Mouse (Mus musculus): ENCODE data around the gene Chst11. TPM values are rescaled to one million over a fixed set of nuclear protein-coding genes. Genes with fewer than 3 reads are reported as not detected.

The Chst11 gene
- polyA plus RNA-seq, 1 experiment from 2014 or later: 5.2 TPM

DNA sequence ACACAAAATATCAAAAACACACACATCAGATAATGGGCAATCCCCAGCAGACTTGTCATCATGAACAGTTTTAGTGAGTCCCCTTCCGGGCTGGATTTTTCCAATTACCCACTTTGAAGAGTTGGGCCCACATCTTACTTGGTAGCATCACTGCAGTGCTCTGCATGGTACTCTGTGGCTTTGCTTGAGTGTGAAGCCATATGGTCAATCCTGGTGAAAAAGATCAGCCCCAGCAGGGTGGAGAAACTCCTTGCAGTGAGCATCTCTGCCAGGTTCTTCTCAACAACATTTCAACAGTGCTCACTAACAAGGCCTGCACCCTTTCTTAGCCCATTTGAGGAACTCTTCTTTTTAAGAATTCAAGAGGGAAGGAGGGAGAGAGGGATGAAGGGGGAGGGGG lies 150.7 kb downstream of the Chst11 start:
- Histone ChIP-seq H3K27ac (ENCODE audit: low read depth, low read length) (no peak overlapping the region), H3K9me3 (ENCODE audit: control insufficient read depth, low read length) (no peaks in the 10 kb centered on the region), H3K4me1 (ENCODE audit: control insufficient read depth, insufficient read depth, low read length) (peaks cover 18% of the 10 kb centered on the region), H3K9ac (replicated peaks; ENCODE audit: low read depth, low read length) (no peak overlapping the region), H3K36me3 (ENCODE audit: control insufficient read depth, insufficient read depth, low read length) (no peaks in the 10 kb centered on the region), H3K27me3 (ENCODE audit: control insufficient read depth, insufficient read depth, low read length) (no peaks in the 10 kb centered on the region), H3K4me2 (ENCODE audit: low read depth, low read length) (no peak overlapping the region), H3K4me3 (ENCODE audit: low read depth, low read length) (no peak overlapping the region)
- no peak for ATAC-seq (ENCODE audit: low read depth)
- 80% methylated on average over 1 of the region's 1 CpGs for WGBS

DNA sequence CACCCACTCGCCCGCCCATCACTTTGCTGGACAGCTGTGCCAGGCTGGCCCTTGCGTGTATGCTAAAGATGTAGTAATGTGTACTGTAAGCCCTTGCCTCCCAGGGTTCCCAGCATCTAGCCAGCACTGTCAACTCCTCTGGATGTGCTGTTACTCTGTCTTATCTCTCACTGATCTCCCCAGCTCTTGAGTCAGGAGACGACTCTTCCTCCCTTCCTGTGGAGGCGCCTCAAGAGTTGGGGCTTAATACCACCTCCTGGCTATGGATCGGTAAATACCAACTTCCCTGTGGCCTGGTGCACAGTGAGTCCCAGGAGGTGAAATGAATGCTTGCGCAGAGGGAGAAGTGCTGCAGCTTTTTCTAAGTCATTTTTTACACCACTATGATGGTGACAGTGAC lies 151.8 kb downstream of the Chst11 start:
- H3K4me3 ChIP-seq (ENCODE audit: low read depth, low read length): no peak overlapping the region
- H3K27me3 ChIP-seq (ENCODE audit: control insufficient read depth, insufficient read depth, low read length): no peaks in the 10 kb centered on the region
- ATAC-seq (ENCODE audit: low read depth): no peak
- H3K27ac ChIP-seq (ENCODE audit: low read depth, low read length): no peak overlapping the region
- no peak overlapping the region for H3K9ac ChIP-seq (replicated peaks; ENCODE audit: low read depth, low read length)
- H3K4me1 ChIP-seq (ENCODE audit: control insufficient read depth, insufficient read depth, low read length): peaks cover 18% of the 10 kb centered on the region
- H3K36me3 ChIP-seq (ENCODE audit: control insufficient read depth, insufficient read depth, low read length): no peaks in the 10 kb centered on the region
- no peak overlapping the region for H3K4me2 ChIP-seq (ENCODE audit: low read depth, low read length)
- H3K9me3 ChIP-seq (ENCODE audit: control insufficient read depth, low read length): no peaks in the 10 kb centered on the region
- WGBS: 80% methylated on average over 7 of the region's 7 CpGs

DNA sequence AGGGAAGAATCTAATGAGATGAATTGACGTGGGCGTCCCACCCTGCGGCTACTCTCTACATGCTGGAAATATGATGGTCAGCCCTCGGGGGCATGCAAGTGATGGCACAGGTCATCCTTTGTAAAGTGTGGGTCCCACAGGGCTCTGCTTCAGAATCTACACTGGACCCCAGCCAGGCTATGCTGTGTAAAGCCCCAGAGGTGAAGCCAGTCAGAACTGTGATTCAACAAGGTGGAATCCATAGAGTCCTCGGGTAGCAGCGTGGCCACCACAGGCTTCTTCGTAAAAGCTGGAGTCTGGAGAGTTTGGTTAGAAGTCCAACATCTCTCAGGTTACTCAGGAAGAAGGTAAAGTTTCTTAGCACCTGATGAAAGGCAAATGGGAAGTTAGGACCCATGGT lies 154.0 kb downstream of the Chst11 start:
- H3K27me3 ChIP-seq (ENCODE audit: control insufficient read depth, insufficient read depth, low read length): no peaks in the 10 kb centered on the region
- no peak overlapping the region for H3K9ac ChIP-seq (replicated peaks; ENCODE audit: low read depth, low read length)
- H3K4me2 ChIP-seq (ENCODE audit: low read depth, low read length): no peak overlapping the region
- H3K4me3 ChIP-seq (ENCODE audit: low read depth, low read length): no peak overlapping the region
- 93% methylated on average over 7 of the region's 7 CpGs for WGBS
- no peaks in the 10 kb centered on the region for H3K36me3 ChIP-seq (ENCODE audit: control insufficient read depth, insufficient read depth, low read length)
- ATAC-seq (ENCODE audit: low read depth): no peak
- no peak overlapping the region for H3K27ac ChIP-seq (ENCODE audit: low read depth, low read length)
- H3K9me3 ChIP-seq (ENCODE audit: control insufficient read depth, low read length): no peaks in the 10 kb centered on the region
- peaks cover 11% of the 10 kb centered on the region for H3K4me1 ChIP-seq (ENCODE audit: control insufficient read depth, insufficient read depth, low read length)

DNA sequence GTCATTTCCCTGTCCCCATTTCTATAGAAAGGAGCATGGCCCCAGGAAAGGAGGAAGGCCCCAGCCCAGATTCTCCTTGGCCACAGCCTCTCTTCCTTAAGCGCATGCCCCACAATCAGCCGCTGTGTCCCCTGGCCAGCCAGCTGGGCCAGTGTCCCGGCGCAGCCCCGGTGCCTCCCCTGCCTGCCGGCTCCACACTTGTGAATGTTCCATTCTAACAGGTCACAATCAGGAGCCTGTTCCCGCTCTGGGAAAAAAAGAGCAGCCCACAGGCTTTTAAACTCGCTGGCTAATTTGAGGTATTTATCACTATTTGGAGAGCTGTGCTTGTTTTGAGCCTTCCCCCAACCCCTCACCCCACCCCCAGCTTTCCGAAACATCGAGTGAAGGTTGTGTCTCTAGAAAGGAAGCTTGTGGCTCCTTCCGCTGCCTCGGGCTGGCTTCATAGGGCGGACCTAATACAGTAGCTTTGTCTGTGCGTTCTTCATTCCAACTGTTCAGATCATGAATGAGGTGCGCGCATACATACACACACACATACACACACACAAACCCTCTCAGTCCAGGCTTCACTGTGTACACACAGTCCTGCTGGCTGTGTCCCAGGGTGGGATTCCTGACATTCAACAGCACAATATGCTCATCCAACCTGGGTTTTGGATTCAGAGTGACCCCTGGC lies 155.1 kb downstream of the Chst11 start:
- Histone ChIP-seq H3K36me3 (ENCODE audit: control insufficient read depth, insufficient read depth, low read length) (no peaks in the 10 kb centered on the region), H3K4me3 (ENCODE audit: low read depth, low read length) (no peak overlapping the region), H3K4me1 (ENCODE audit: control insufficient read depth, insufficient read depth, low read length) (no peaks in the 10 kb centered on the region), H3K27ac (ENCODE audit: low read depth, low read length) (peak overlapping the region; percentile 12; the same call in 1 of the 2 replicates), H3K4me2 (ENCODE audit: low read depth, low read length) (no peak overlapping the region), H3K9ac (replicated peaks; ENCODE audit: low read depth, low read length) (no peak overlapping the region), H3K9me3 (ENCODE audit: control insufficient read depth, low read length) (no peaks in the 10 kb centered on the region), H3K27me3 (ENCODE audit: control insufficient read depth, insufficient read depth, low read length) (no peaks in the 10 kb centered on the region)
- 44% methylated on average over 16 of the region's 16 CpGs for WGBS
- ATAC-seq (ENCODE audit: low read depth): peak; percentile 55; the same call in 1 of the 2 replicates

DNA sequence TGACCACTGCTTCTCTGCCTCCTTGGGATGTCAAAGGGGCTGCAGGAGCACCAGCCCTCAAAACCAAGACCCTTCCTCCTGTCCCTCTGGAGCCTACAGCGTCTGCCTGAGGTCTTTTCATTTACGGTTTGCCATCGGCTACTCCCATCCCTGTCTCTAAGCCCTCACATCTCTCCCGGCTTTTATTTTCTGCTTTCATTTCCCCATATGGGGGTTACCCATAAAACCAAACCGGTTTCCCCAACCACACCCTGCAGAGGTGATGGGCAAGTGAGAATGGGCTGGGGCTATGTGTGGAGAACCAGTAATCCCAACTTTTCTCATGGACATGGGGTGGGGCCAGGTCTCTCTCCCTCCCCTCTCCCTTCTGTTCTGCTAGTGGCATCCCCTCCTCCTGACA lies 156.1 kb downstream of the Chst11 start:
- Histone ChIP-seq H3K9me3 (ENCODE audit: control insufficient read depth, low read length) (no peaks in the 10 kb centered on the region), H3K9ac (replicated peaks; ENCODE audit: low read depth, low read length) (no peak overlapping the region), H3K27ac (ENCODE audit: low read depth, low read length) (no peak overlapping the region), H3K4me1 (ENCODE audit: control insufficient read depth, insufficient read depth, low read length) (no peaks in the 10 kb centered on the region), H3K4me3 (ENCODE audit: low read depth, low read length) (no peak overlapping the region), H3K27me3 (ENCODE audit: control insufficient read depth, insufficient read depth, low read length) (no peaks in the 10 kb centered on the region), H3K36me3 (ENCODE audit: control insufficient read depth, insufficient read depth, low read length) (no peaks in the 10 kb centered on the region), H3K4me2 (ENCODE audit: low read depth, low read length) (no peak overlapping the region)
- WGBS: 88% methylated on average over 5 of the region's 5 CpGs
- ATAC-seq (ENCODE audit: low read depth): no peak

DNA sequence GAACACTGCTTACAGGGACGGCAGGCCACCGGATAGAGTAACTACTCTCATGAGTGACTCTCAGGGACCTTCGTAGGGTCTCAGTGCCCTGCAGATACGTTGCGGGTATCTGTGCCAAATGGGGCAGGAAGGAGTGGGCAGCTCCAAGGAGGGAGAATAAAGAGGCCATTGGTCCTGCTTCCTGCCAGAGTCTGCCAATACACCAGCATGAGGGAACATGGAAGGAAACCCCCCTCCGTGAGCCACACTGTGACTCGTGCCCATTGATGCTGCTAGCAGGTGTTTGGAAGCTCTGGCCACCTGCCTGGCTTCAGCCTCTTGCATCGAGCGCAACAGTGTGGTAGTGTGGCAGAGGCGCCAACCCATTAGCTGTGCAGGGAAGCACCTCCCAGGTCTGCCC lies 157.8 kb downstream of the Chst11 start:
- Histone ChIP-seq H3K36me3 (ENCODE audit: control insufficient read depth, insufficient read depth, low read length) (no peaks in the 10 kb centered on the region), H3K4me3 (ENCODE audit: low read depth, low read length) (no peak overlapping the region), H3K4me1 (ENCODE audit: control insufficient read depth, insufficient read depth, low read length) (no peaks in the 10 kb centered on the region), H3K27me3 (ENCODE audit: control insufficient read depth, insufficient read depth, low read length) (no peaks in the 10 kb centered on the region), H3K27ac (ENCODE audit: low read depth, low read length) (no peak overlapping the region), H3K9me3 (ENCODE audit: control insufficient read depth, low read length) (no peaks in the 10 kb centered on the region), H3K9ac (replicated peaks; ENCODE audit: low read depth, low read length) (no peak overlapping the region), H3K4me2 (ENCODE audit: low read depth, low read length) (no peak overlapping the region)
- no peak for ATAC-seq (ENCODE audit: low read depth)
- WGBS: 88% methylated on average over 10 of the region's 10 CpGs

DNA sequence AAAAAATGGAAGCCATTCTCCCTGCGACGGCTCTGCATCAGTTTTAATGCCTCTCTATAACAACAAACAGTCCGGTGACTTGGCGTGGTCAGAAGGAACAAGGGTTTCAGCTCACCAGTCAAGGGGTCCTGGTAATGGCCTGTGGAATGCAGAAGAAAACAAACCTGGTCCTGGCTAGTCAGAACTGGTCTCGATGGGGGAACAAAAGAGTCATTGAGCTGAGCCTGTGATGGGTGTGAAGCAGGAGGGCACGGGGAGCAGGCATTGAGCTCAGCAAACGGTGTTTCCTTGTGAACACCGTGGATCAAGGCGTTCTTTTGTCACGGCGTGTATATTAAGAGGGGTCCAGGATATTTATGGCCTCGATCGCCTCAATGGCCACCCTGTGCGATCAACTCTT lies 160.5 kb downstream of the Chst11 start:
- WGBS: 6% methylated on average over 14 of the region's 14 CpGs
- no peak for ATAC-seq (ENCODE audit: low read depth)

DNA sequence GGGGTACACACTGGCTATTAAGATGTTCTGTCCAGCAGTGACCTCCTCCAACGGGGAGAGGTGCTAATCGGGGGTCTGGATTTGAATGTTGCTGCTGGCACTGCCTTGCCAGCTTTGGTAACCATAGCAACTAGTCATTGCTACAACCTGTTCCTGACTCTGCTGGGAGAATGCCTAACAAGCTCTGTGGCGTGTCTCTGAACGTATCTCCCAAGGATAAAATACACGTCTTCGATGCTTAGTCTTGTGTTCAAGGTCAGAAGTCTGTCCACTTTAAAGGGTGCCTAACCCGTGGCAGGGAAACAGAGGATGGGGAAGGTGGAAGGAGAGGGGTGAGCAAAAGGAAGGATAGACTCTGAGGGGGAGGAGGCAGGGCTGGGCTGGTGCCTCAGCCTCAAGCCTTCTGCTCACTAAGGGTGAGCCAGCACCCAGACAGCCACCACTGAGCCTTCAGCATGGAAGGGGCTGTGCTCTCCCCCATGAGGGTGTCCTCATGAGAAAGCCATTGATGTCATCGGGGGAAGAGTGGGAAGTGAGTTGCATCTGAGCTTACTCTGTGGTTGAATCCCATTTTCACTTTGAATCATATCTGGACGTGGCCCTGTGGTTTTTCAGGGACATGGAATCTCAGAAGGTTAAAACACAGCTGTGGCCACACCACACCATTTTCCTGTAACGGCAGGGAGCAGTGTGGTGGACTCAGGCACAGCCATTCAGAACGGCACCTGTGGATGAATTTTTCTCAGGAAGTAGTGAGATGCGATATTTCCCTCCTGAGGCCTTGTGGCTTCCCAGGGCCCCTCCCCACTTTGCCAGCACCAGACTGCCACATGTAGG lies 164.3 kb downstream of the Chst11 start:
- peaks cover 12% of the 10 kb centered on the region for H3K4me1 ChIP-seq (ENCODE audit: control insufficient read depth, insufficient read depth, low read length)
- H3K27me3 ChIP-seq (ENCODE audit: control insufficient read depth, insufficient read depth, low read length): no peaks in the 10 kb centered on the region

More for the DNA sequence above, 160.5 kb downstream of the Chst11 start:
- Histone ChIP-seq H3K27me3 (ENCODE audit: control insufficient read depth, insufficient read depth, low read length) (no peaks in the 10 kb centered on the region), H3K4me3 (ENCODE audit: low read depth, low read length) (no peak overlapping the region), H3K9ac (replicated peaks; ENCODE audit: low read depth, low read length) (no peak overlapping the region), H3K36me3 (ENCODE audit: control insufficient read depth, insufficient read depth, low read length) (no peaks in the 10 kb centered on the region), H3K4me1 (ENCODE audit: control insufficient read depth, insufficient read depth, low read length) (peaks cover 7% of the 10 kb centered on the region), H3K27ac (ENCODE audit: low read depth, low read length) (no peak overlapping the region), H3K9me3 (ENCODE audit: control insufficient read depth, low read length) (no peaks in the 10 kb centered on the region), H3K4me2 (ENCODE audit: low read depth, low read length) (no peak overlapping the region)

DNA sequence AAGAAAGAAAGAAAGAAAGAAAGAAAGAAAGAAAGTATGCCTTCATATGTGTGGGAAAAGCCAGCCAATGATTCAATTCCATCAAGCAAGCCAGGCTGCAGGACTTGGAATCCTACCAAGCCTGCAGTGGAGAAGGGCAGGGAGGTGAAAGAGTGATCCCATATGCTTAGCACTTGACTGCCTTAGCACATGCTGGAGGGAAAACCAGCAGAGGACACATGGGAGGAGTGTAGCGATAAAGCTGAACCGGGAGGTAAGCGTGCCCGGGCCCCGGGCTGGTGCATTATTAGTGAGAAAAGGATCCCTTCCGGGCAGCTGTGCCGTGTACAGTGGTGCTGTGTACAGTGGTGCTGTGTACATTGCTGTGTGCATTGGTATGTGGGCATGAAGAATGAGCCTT lies 165.3 kb downstream of the Chst11 start:
- no peak overlapping the region for H3K4me2 ChIP-seq (ENCODE audit: low read depth, low read length)
- no peak overlapping the region for H3K27ac ChIP-seq (ENCODE audit: low read depth, low read length)
- ATAC-seq (ENCODE audit: low read depth): no peak
- no peaks in the 10 kb centered on the region for H3K9me3 ChIP-seq (ENCODE audit: control insufficient read depth, low read length)
- no peak overlapping the region for H3K9ac ChIP-seq (replicated peaks; ENCODE audit: low read depth, low read length)
- no peaks in the 10 kb centered on the region for H3K27me3 ChIP-seq (ENCODE audit: control insufficient read depth, insufficient read depth, low read length)
- H3K4me1 ChIP-seq (ENCODE audit: control insufficient read depth, insufficient read depth, low read length): peaks cover 12% of the 10 kb centered on the region
- WGBS: 78% methylated on average over 7 of the region's 7 CpGs
- no peaks in the 10 kb centered on the region for H3K36me3 ChIP-seq (ENCODE audit: control insufficient read depth, insufficient read depth, low read length)
- no peak overlapping the region for H3K4me3 ChIP-seq (ENCODE audit: low read depth, low read length)

More for the DNA sequence above, 164.3 kb downstream of the Chst11 start:
- Histone ChIP-seq H3K9ac (replicated peaks; ENCODE audit: low read depth, low read length) (no peak overlapping the region), H3K9me3 (ENCODE audit: control insufficient read depth, low read length) (no peaks in the 10 kb centered on the region), H3K4me3 (ENCODE audit: low read depth, low read length) (no peak overlapping the region), H3K36me3 (ENCODE audit: control insufficient read depth, insufficient read depth, low read length) (no peaks in the 10 kb centered on the region), H3K4me2 (ENCODE audit: low read depth, low read length) (no peak overlapping the region), H3K27ac (ENCODE audit: low read depth, low read length) (no peak overlapping the region)
- ATAC-seq (ENCODE audit: low read depth): peak; percentile 38; the same call in 1 of the 2 replicates
- 50% methylated on average over 12 of the region's 12 CpGs for WGBS

Measured in neural tube, embryonic 14.5 days (tissue).